Mouse (Mus musculus) lung, adult 2 months (tissue): ENCODE results near the gene Sync. TPM values are rescaled to one million over a fixed set of nuclear protein-coding genes. Genes with fewer than 3 reads are reported as not detected.

ENCODE experiments used
- DNase-seq: peaks from one replicate; pipeline ENCODE4 v3.0.0; 2022
- H3K4me1 ChIP-seq: fragments of 200-500 bp; 2 replicates; pipeline ENCODE4 v1.6.1; 2011; ENCODE audit warnings: low read length; ENCODE audit not compliant: control insufficient read depth, insufficient read depth
- H3K4me3 ChIP-seq: fragments of 200-500 bp; replicated peaks from 2 replicates; pipeline ENCODE3; 2011; ENCODE audit warnings: low read depth, mild to moderate bottlenecking, control low read depth, low read length; ENCODE audit errors: extremely low read depth
- CTCF ChIP-seq: fragments of 200-500 bp; IDR thresholded peaks from 2 replicates; pipeline ENCODE4 v1.5.1; 2011; ENCODE audit warnings: mild to moderate bottlenecking, low read length, control low read depth; ENCODE audit not compliant: insufficient read depth
- POLR2A ChIP-seq: fragments of 200-500 bp; IDR thresholded peaks from 2 replicates; pipeline ENCODE4 v1.6.1; 2011; ENCODE audit warnings: low read depth, mild to moderate bottlenecking, control low read depth, low read length, borderline replicate concordance; ENCODE audit errors: extremely low read depth
- WGBS: fragments of 180-500 bp; shearing (Covaris S2); methylation state at CpG from one replicate; pipeline ENCODE4 v1.1.7; 2018; 5-methylcytosine and 5-hydroxymethylcytosine counted together
- polyA plus RNA-seq: library from polyadenylated mRNA; depleted of rRNA; stranded (reverse); fragments of >200 nt; gene quantifications from 2 replicates; pipeline ENCODE4 v1.2.3, GENCODE M21; 2012

Gene Sync
- polyA plus RNA-seq, 1 experiment, result 2.8 TPM

DNA sequence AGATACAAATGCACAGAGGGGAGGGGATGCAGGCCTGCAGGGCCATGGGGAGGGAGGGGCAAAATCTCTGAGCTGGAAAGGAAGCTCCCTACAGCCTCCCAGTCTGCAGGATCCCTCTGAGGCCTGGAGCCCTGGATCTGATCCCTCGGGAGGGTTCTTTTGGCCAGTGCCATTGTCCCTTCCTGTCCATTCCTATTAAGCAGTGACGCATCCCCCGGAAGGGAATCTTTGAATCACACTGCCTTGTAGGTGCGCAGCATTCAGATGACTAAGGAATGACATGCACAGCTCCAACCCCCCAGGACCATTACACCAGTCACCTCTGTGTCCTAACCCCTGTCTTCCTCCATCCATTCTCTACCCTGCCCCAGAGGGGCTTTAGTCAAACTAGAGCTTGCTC lies 28.3 kb upstream of the Sync start:
- WGBS, result 63% methylated on average over 4 of the region's 4 CpGs
- Histone ChIP-seq H3K4me3 (no peak overlapping the region), H3K4me1 (peaks cover 21% of the 10 kb centered on the region)
- no peak for TF ChIP-seq CTCF
- no peak for TF ChIP-seq POLR2A
- DNase-seq, result no peak

DNA sequence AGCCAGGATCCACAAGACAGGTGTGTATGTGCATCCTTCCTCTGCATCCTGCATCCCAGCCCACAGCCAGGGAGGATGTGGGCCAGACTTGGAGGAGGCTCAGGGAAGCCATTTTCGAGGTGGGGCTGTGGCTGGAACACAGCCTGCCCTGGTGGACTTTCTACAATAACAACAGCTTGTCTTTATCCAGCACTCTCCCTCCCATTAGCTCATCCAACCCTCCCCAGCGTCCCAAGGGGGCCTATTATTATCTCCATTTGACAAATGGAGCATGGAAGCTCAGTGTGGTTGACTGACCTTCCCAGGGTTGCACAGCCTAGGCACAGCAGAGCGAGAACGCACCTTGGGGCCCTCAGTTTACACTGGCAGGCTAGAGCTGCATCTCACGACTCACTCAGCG lies 26.7 kb upstream of the Sync start:
- WGBS, result 30% methylated on average over 6 of the region's 6 CpGs
- TF ChIP-seq CTCF, result no peak
- no peak for TF ChIP-seq POLR2A
- no peak for DNase-seq
- Histone ChIP-seq H3K4me1 (peaks cover 21% of the 10 kb centered on the region), H3K4me3 (no peak overlapping the region)

DNA sequence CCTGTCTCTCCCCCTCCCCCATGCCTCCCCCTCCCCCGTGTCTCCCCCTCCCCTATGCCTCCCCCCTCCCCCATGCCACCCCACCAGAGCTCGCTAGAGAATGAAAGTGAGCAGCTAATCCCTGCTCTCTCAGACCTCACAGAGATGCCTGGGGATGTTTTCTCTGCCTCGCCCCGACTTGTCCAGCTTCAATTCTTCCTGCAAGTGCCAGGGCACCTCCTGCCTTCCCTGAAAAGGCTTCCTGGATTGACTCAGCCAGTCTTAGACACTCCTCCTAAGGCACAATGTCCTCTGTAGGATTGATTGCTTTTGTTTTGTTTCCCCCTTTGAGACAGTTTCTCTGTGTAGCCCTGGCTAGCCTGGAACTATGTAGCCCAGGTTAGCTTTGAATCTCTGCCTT lies 26.2 kb upstream of the Sync start, which contains the start of gene C77080:
Gene C77080 (minus strand): TSS at position 209 of the 400 bp plus-strand sequence.
- Histone ChIP-seq H3K4me3 (no peak within 1 kb of the TSS), H3K4me1 (peaks cover 19% of the 10 kb centered on the region)
- DNase-seq, result no peak
- TF ChIP-seq CTCF (no peak), POLR2A (no peak)
- whole genome bisulfite sequencing, result 37% methylated on average over 4 of the region's 4 CpGs

DNA sequence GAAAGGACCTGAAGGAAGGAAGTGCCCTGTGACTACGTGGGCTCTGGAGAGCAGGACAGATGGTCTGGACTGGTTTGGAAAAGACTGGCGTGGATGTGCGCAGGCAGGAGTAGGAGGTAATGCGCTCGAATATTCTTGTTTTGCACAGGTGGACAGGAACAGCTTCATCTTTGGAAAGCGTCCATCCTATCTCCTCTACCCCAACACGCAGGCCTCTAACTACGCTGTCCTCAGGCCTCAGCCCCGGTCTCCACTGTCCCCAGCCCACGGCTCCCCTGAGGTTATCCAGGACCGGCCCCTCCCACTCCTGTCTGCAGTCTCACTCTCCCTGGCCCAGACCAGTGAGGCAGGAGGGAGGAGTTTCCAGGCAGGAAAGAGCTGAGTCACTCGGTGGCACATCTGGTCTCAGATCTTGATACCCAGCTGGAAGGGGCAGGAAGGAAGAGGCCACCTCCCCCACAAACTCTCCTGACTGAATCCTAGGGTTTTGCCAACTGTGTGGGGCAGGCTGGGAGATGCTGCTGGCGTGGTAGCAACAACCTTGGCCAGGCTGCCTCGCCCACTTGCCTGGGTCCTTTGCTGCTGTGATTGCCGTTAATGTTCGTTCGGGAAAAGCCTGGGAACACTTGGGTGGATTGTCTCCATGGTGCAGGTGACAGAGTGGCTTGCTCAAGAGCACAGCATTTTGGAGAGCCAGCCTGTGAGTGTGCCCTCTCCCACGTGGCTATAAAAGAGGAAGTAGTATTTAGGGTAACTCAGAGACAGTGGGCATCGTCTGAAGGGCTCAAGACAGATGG lies 24.0 kb upstream of the Sync start:
- peaks cover 11% of the 10 kb centered on the region for H3K4me1 ChIP-seq
- no peak overlapping the region for H3K4me3 ChIP-seq
- 23% methylated on average over 19 of the region's 19 CpGs for WGBS
- DNase-seq, result peak; percentile 59
- TF ChIP-seq POLR2A (no peak), CTCF (no peak)

DNA sequence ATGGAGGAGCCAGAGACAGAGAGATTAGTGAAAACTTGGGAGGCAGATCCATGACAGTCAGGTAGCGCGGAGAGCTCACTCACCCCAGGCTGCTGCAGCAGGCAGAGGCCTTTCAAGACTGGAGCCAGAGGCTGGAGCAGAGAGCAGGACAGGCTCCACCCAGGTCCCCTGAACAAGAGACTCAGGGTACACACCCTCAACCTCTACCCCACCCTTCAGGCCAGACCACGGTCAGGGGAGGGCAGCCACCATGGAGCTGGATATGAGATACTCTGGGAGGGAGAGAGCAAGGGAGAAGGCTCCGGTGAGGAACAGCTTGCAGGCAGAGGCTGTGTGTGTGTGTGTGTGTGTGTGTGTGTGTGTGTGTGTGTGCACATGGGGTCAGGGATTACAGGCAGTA lies 21.2 kb upstream of the Sync start:
- DNase-seq, result no peak
- H3K4me3 ChIP-seq, result no peak overlapping the region
- H3K4me1 ChIP-seq, result peaks cover 11% of the 10 kb centered on the region
- WGBS, result 74% methylated on average over 4 of the region's 4 CpGs
- no peak for TF ChIP-seq CTCF
- no peak for TF ChIP-seq POLR2A

DNA sequence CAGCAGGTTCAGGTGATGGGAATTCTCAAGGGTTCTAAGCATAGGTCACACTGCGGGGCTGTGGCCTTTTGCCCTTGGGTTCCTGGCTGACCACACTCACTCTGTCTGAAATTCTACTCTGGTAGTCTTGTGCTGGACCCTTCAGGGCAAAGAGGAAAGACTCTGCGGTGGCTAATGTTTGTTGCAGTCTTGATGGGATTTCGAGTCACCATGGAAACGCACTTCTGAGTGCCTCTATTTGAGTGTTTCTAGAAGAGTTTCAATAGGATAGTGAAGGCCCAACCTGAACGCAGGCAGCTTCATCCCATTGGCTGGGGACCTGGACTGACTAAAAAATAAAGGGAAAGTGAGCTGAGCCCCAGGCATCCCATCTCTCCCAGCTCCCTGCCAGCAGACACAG lies 20.6 kb upstream of the Sync start:
- TF ChIP-seq CTCF (no peak), POLR2A (no peak)
- WGBS, result 82% methylated on average over 5 of the region's 5 CpGs
- Histone ChIP-seq H3K4me3 (no peak overlapping the region), H3K4me1 (peaks cover 11% of the 10 kb centered on the region)
- DNase-seq, result no peak

DNA sequence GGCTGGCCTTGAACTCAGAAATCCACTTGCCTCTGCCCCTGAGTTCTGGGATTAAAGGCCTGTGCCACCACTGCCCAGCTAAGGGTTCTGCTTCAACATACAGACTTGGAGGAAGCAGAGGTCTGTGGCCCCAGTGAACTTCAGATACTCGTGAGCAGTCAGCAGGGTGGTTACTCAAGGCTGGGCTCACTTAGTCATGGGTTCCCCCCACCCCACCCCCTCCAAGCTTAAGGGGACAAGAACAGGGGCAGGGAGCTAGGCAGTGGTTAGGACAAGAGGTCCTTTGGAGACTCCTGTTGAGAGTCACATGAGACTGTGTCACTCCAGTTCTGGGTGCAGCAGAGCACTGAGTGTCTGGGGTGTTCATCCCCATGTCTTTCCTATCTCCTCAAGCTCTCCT lies 18.7 kb upstream of the Sync start:
- 53% methylated on average over 1 of the region's 1 CpGs for WGBS
- no peak for DNase-seq
- Histone ChIP-seq H3K4me3 (no peak overlapping the region), H3K4me1 (peaks cover 7% of the 10 kb centered on the region)
- TF ChIP-seq CTCF, result no peak

DNA sequence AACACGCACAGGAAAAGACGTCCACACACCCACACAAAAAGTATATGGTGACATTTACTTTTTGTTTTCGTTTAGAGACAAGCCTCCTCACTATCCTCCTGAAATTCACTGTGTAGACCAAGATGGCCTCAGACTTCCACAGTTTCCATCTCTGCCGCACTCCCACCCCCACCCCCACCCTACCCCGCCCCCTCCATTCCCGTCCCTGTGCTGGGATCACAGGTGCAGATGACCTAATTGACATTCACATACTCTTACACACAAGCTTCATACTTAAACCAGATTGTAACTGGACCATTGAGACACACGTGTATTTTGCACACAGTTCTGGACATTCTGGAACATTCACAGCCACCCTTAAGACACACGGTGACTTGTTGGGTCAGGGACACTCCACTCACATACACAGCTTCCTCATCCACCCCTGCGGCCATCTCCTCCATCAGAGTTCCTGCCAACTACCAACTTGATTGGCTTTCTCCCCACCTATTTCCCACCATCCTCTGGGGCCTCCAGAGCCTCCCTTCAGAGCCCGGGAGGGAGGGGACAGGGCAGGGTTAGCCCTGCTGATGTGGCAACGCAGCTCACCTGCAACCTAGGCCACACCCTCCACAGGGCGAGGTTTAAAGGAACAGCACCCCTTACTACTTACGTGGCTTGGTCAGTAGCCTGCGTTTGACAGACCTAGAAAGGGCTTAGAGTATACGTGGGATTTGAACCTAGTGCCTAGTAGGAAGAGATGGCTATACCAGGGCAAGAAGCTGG lies 15.2 kb upstream of the Sync start:
- peak overlapping the region; percentile 41 for H3K4me3 ChIP-seq
- 24% methylated on average over 15 of the region's 15 CpGs for WGBS
- DNase-seq, result peak; percentile 71
- peaks cover 7% of the 10 kb centered on the region for H3K4me1 ChIP-seq
- no peak for TF ChIP-seq CTCF
- TF ChIP-seq POLR2A, result peak; percentile 44; the same call in 1 of the 2 replicates

DNA sequence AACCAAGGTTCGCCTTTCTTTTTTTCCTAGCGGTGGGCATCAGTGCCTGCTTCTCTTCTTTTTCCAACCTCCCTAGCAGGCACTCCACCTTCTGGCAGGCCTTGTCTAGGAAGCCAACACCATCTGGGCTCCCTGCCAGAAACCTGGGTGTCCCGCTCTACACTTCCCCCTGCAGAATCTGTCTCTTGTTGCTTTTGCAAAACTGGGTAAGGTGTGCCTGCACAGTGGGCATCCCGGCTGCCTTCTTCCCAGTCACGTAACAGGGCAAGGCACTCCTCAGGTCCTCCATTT lies 14.7 kb upstream of the Sync start:
- H3K4me3 ChIP-seq, result no peak overlapping the region
- H3K4me1 ChIP-seq, result peaks cover 7% of the 10 kb centered on the region
- no peak for DNase-seq
- no peak for TF ChIP-seq POLR2A
- no peak for TF ChIP-seq CTCF
- WGBS, result 30% methylated on average over 5 of the region's 5 CpGs

DNA sequence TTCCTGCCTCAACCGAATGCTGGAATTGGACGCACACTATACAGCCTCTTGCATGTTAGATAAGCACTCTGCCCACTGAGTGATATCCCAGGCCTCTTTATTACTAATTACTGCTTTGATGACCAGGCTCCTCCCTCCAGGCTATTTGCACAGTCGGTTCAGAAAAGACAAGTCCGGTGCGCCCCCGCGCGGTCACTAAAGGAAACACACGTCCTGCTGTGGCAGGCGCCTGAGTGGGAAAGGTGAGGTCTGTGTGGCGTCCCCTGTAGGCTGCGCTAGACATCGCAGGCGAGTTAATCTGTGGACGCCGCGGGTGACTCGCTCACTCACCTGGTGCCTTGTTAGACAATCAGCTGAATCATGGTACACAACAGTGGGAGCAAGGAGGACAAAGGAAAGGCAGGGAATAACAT lies 11.0 kb upstream of the Sync start:
- under 1% methylated on average over 18 of the region's 18 CpGs for WGBS
- peak; percentile 94 for DNase-seq
- Histone ChIP-seq H3K4me3 (no peak overlapping the region), H3K4me1 (peaks cover 7% of the 10 kb centered on the region)
- TF ChIP-seq POLR2A (no peak), CTCF (peak; percentile 95)
